Mouse (Mus musculus): ENCODE data around the gene Itpr1.

Itpr1 gene

DNA sequence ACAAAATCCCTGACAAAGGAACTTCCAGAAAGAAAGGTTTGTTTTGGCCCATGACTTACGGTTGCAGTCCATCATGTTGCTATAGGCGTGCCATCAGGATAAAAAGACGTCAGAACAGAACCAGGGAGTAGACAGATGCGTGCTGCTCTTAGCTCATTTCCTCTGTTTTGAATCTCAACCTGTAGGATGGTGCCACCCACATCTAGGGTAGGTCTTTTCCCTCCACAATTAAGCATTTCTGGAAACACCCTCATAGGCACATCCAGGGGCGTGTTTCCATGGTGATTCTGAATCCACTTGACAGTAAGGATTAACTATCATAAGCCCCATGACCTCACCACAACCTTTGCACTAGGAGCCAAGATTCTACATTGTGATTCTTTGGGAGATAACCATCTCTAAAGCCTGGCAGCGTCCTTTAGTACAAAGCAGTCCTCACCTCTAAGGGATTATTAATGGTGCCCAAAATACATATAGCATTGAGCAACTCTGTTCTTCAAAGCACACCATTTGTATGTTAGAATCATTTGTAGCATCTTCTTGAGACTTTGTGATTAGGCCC is 111.6 kb downstream of the Itpr1 start:
- DNase-seq (ENCODE audit: low read depth, low spot score), result peak; percentile 82

DNA sequence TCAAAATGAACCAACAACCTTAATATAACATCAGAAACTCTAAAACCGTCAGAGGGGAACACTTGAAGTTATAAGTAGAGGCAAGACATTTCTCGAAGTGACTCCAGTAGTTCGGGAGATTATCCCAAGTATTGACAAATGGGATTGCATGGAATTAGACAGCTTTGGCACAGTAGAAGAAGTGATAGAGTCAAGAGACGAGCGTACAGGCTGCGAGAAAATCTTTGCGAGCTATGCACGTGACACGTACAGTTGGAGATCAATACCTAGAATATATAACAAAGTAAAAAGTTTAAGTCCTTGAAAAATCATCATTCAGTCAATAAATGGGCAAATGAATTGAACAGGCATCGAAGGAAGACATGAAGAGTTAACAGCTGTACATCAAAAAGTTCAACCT is 112.5 kb downstream of the Itpr1 start:
- no peak for DNase-seq (ENCODE audit: low read depth, low spot score)

DNA sequence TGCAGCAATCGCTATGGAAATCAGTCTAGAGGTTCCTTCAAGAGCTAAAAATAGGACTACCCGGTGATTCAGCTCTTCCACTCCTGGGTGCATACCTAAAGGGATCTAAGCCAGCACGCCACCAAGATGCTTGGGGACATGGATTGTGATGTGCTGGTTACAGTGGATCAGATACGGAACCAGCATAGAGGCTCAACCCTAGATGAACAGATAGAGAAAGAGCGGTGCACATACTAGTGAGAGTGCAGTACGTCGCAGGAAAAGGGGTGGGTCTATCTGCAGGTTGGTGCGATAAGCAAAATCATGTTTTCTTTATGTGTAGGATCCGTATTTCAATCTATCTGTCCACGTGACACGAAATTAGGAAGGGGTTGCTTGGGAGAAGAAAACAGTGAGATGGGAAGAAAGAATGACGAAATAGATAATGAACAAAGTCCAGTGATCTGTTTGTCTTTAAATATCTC is 113.1 kb downstream of the Itpr1 start:
- DNase-seq (ENCODE audit: low read depth, low spot score), result peak; percentile 80

- DNase-seq (ENCODE audit: low read depth, low spot score), result no peak
Observed at GRCm38 (mm10) chr6:108326751-108327161, 113.9 kb downstream of the Itpr1 start.

GRCm38 (mm10) chr6:108327561-108327960 is 114.7 kb downstream of the Itpr1 start:
- peak; percentile 71 for DNase-seq (ENCODE audit: low read depth, low spot score)

DNA sequence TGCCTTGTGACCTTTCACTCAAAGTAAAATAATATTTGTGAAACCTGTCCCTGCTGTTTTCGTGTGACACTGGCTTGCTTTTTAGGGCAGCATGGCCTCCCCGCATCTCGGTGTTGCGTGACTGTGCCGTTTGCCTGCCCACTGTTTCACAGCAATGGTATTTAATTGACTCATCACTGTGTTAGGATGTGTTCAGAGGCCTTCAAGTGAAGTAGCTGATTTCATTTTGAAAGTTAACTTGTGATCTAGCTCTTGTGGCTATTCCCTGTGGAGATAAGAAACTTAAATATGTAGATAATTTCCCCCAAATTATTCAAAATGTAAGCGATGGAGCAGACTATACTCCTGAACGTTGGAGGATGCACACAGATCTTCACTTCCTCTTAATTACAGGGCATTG is 115.4 kb downstream of the Itpr1 start:
- peak; percentile 63 for DNase-seq (ENCODE audit: low read depth, low spot score)

DNA sequence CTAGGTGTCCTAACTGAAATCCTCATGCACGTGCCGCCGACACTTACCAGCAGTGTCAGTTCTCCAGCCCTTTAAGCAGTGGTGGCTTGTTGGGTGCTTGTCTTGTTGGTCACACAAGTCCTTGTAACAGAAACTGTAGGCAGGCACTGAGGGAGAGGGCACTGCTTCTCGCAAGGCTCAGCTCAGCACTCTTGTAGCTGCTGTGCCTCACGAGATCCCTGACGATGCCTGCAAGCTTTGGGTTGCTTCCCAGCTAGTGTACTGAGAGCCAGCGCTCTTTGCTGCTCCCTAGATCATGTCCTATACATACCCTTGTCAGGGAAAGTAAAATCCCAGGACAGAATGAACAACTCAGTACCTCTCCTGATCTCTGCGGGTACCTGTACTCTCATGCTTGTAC is 117.6 kb downstream of the Itpr1 start:
- no peak for DNase-seq (ENCODE audit: low read depth, low spot score)

GRCm38 (mm10) chr6:108331268-108331667 is 118.4 kb downstream of the Itpr1 start:
- DNase-seq (ENCODE audit: low read depth, low spot score), result no peak

DNA sequence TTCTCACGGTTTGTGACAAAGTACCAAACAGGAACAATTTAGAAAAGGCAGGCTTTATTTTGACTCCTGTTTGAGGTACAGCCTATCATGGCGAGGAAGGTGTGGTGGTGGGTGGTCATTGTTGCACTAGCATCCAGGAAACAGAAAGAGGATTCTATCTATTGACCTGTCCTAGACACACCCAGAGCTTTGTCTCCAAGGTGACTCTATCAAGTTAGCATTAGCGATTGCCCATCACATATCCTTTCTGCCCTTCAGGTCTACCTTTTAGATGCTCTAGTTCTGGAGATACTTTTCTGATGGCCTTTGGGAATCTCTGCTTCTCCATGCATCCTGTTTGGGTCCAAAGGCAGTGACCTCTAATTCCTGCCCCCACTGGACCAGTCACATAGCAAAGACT is 121.2 kb downstream of the Itpr1 start:
- no peak for DNase-seq (ENCODE audit: low read depth, low spot score)

DNA sequence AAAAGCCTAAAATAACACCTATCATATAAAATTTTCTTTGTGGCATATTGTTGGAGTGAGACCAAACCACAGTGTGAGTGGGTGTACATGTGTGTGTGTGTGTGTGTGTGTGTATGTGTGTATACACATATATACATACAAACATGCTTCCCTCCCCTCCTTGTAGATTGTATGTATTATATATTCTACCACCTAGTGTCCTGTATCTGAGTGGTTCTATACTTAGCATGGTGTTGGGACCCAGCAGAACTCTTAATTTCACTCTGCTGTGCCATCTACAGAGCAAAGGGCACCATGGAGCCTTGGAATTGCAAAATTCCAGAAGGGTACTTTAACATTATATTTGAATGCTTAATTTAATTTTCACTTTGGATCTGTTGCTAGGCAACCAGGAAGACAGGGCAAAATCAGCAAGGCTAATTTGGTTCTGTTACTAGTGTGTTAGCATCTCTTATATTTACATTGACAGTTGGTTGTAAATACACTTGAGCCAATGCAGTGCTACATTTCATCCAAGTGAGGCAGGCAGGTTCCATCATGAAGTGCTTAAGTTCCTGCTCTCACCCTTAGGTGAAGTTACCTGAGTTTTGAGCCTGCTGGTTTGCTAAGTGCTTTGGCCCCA is 122.4 kb downstream of the Itpr1 start:
- DNase-seq (ENCODE audit: low read depth, low spot score), result no peak

- peak; percentile 41 for DNase-seq (ENCODE audit: low read depth, low spot score)
Observed at GRCm38 (mm10) chr6:108336506-108336905, 123.6 kb downstream of the Itpr1 start.

GRCm38 (mm10) chr6:108337289-108337688 is 124.4 kb downstream of the Itpr1 start:
- DNase-seq (ENCODE audit: low read depth, low spot score), result peak; percentile 47

DNA sequence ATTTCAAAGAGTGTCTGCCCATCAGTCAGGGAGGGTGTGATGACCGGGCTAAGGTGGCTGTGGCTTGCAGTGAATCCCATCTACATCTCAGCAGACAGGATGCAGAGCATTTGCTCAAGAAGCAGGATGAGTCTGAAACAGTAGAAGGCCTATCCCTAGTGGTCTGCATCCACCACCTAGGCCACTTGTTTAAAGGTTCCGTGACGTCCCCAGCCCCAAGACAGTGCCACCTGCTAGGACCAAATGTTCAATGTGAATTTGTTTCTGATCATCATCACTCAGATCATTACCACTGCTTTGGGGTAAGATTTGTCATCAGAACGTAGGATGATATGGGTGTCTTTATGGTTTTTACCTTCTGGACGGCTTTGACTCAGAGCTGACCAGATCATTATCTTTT is 125.5 kb downstream of the Itpr1 start:
- DNase-seq (ENCODE audit: low read depth, low spot score), result peak; percentile 72

- DNase-seq (ENCODE audit: low read depth, low spot score), result no peak
Observed at GRCm38 (mm10) chr6:108342989-108343388, 130.1 kb downstream of the Itpr1 start.

DNA sequence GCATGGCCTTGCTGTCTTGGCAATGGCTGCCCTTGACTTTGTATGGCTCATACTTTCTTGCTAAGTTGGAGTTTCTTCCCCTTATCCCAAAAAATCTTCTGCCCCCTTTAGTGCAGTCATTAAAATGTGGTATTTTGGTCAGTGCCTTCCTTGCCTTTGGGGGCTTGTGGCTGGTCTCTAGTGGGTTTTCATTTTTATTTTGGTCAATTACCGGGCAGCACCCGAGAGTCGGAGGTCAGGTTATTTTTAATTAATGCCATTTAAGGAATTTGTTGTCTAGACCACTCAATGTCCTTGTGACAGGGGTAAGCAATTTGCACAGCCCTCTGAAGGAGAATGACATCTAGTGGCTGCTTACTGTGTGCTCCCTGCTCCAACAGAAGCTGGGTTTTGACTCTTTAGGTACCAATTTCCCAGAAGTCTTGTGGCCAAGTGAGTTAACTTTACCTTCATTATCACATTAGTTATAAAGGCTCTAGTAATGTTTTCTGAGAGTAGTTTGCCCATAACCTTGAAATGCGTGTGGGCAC is 130.9 kb downstream of the Itpr1 start:
- DNase-seq (ENCODE audit: low read depth, low spot score), result no peak

DNA sequence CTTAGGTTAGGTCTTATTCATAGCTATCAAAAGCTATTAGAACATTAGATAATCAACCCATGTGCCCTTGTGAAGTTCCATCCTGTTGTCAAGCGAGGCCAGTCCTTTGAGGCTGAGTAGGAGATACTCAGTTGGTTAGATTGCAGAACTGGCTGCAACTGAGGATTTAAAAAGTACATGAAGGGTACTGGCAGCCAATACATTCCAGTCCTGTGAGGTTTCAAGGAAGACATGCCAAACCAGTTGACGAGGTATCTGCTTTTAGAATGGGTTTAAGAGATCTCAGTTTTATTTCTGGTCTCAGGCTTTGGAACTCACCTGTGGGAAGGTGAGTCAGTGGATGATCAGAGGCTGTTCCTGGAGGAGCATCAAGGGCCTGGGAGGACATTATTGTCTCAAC is 137.9 kb downstream of the Itpr1 start:
- DNase-seq (ENCODE audit: low read depth, low spot score), result no peak

GRCm38 (mm10) chr6:108351998-108352397 is 139.1 kb downstream of the Itpr1 start:
- DNase-seq (ENCODE audit: low read depth, low spot score), result no peak

- DNase-seq (ENCODE audit: low read depth, low spot score), result no peak
Observed at GRCm38 (mm10) chr6:108367412-108367811, 154.5 kb downstream of the Itpr1 start.

DNA sequence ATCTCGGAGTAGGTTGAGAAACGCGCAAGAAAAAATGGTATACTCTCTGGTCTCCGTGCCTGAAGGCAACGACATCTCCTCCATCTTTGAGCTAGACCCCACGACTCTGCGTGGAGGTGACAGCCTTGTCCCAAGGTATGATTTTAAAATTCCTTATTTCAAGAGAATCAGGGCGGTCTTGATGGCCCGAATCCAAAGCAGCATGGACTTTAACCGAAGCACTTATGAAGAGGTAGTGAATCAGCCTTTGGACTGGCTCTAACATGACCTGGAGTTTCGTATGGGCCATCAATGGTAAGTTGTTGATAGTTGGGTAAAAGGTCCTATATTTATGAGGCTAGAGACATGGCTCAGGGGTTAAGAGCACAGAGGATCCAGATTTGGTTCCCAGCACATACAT is 156.1 kb downstream of the Itpr1 start:
- DNase-seq (ENCODE audit: low read depth, low spot score), result no peak

GRCm38 (mm10) chr6:108371347-108371893 is 158.5 kb downstream of the Itpr1 start:
- no peak for DNase-seq (ENCODE audit: low read depth, low spot score)

- no peak for DNase-seq (ENCODE audit: low read depth, low spot score)
Observed at GRCm38 (mm10) chr6:108374019-108374418, 161.1 kb downstream of the Itpr1 start.

- DNase-seq (ENCODE audit: low read depth, low spot score), result no peak
Observed at GRCm38 (mm10) chr6:108379041-108379440, 166.1 kb downstream of the Itpr1 start.

GRCm38 (mm10) chr6:108380209-108380608 is 167.3 kb downstream of the Itpr1 start:
- no peak for DNase-seq (ENCODE audit: low read depth, low spot score)
